8 mouse cellular contexts compared by ENCODE assay signal in genomic region chr17:73303217-73303616, GRCm38 (mm10).
A peak's percentile ranks its signal among the peaks of the same experiment; 100 is the strongest.
DNase-seq lines count a peak whose midpoint lies in the region; ATAC-seq and TF ChIP-seq lines count a peak whose summit lies in the region.

No protein-coding gene starts in this region.

- no peak for ATAC-seq in kidney, embryonic 15.5 days (replicated peaks; ENCODE audit: low FRiP score)
- peak; percentile 64 for ATAC-seq in forebrain, postnatal 0 days
- 0 out of 2 replicates have a peak, but pooled peaks have one; percentile 24 for ATAC-seq in intestine, embryonic 16.5 days

- H3K4me2 ChIP-seq in kidney, embryonic 15.5 days, result no peak overlapping the region
- no peak overlapping the region for H3K4me2 ChIP-seq in forebrain, postnatal 0 days (ENCODE audit: low read depth)
- no peak overlapping the region for H3K4me2 ChIP-seq in intestine, embryonic 16.5 days (ENCODE audit: low read depth, low read length)

- H3K36me3 ChIP-seq in kidney, embryonic 15.5 days, result no peaks in the 10 kb centered on the region
- H3K36me3 ChIP-seq in forebrain, postnatal 0 days (ENCODE audit: insufficient read depth), result no peaks in the 10 kb centered on the region
- no peaks in the 10 kb centered on the region for H3K36me3 ChIP-seq in intestine, embryonic 16.5 days (ENCODE audit: control insufficient read depth, insufficient read depth, low read length)

- TF ChIP-seq CTCF in forebrain, postnatal 0 days (IDR thresholded peaks at IDR 0.05; ENCODE audit: low read depth), result peak; percentile 90

- intact Hi-C loops in left cerebral cortex, postnatal 36 days (cut with DNase I), result loop anchor here (1.0 to 10.0 kb wide), 2 partner anchors 272 to 579 kb away; no protein-coding TSS in a partner anchor

- 19% methylated on average over 5 of the region's 5 CpGs for WGBS in kidney, embryonic 15.5 days
- 29% methylated on average over 5 of the region's 5 CpGs for WGBS in forebrain, postnatal 0 days
- 23% methylated on average over 5 of the region's 5 CpGs for WGBS in intestine, embryonic 16.5 days

- H3K4me3 ChIP-seq in kidney, embryonic 15.5 days (replicated peaks), result no peak overlapping the region
- H3K4me3 ChIP-seq in forebrain, postnatal 0 days (ENCODE audit: low read depth, low read length), result no peak overlapping the region
- no peak overlapping the region for H3K4me3 ChIP-seq in intestine, embryonic 16.5 days (ENCODE audit: low read length)

- H3K4me1 ChIP-seq in kidney, embryonic 15.5 days, result peaks cover 8% of the 10 kb centered on the region; the same call in 1 of the 2 replicates
- no peaks in the 10 kb centered on the region for H3K4me1 ChIP-seq in forebrain, postnatal 0 days (ENCODE audit: insufficient read depth)
- no peaks in the 10 kb centered on the region for H3K4me1 ChIP-seq in intestine, embryonic 16.5 days (ENCODE audit: control insufficient read depth, insufficient read depth, low read length)

- H3K9me3 ChIP-seq in kidney, embryonic 15.5 days (replicated peaks), result no peaks in the 10 kb centered on the region
- no peaks in the 10 kb centered on the region for H3K9me3 ChIP-seq in forebrain, postnatal 0 days (ENCODE audit: low read length)
- no peaks in the 10 kb centered on the region for H3K9me3 ChIP-seq in intestine, embryonic 16.5 days (ENCODE audit: control insufficient read depth, low read length)

- H3K27ac ChIP-seq in kidney, embryonic 15.5 days, result no peak overlapping the region
- no peak overlapping the region for H3K27ac ChIP-seq in forebrain, postnatal 0 days (ENCODE audit: low read depth, low read length)
- H3K27ac ChIP-seq in intestine, embryonic 16.5 days (ENCODE audit: low read length), result no peak overlapping the region

- peak; percentile 68 for DNase-seq in kidney, adult 18-20 months
- DNase-seq in c-Kit-positive CD71-negative TER-119-negative erythroid progenitor cells, embryonic 14.5 days (ENCODE audit: low read depth), result peak; percentile 50
- peak; percentile 89 for DNase-seq in forebrain, postnatal 0 days
- peak; percentile 65 to 70 for DNase-seq in left cerebral cortex, postnatal 36 days (ENCODE audit: low spot score in 2 of 2)
- DNase-seq in natural killer cell, adult 2 months (ENCODE audit: low spot score in 2 of 2), result peak; percentile 49 to 66
- peak; percentile 88 for DNase-seq in testis, postnatal 10 days (ENCODE audit: low spot score)

- no peak overlapping the region for H3K9ac ChIP-seq in kidney, embryonic 15.5 days
- H3K9ac ChIP-seq in forebrain, postnatal 0 days, result no peak overlapping the region
- no peak overlapping the region for H3K9ac ChIP-seq in intestine, embryonic 16.5 days (ENCODE audit: low read depth, low read length)

- peaks cover 22% of the 10 kb centered on the region for H3K27me3 ChIP-seq in kidney, embryonic 15.5 days
- H3K27me3 ChIP-seq in forebrain, postnatal 0 days (ENCODE audit: insufficient read depth, low read length), result no peaks in the 10 kb centered on the region; the same call in 1 of the 2 replicates
- peaks cover 3% of the 10 kb centered on the region; the same call in 1 of the 2 replicates for H3K27me3 ChIP-seq in intestine, embryonic 16.5 days (replicated peaks; ENCODE audit: control insufficient read depth, insufficient read depth, low read length)
